32 mouse cellular contexts compared by ENCODE assay signal in the genomic region with DNA sequence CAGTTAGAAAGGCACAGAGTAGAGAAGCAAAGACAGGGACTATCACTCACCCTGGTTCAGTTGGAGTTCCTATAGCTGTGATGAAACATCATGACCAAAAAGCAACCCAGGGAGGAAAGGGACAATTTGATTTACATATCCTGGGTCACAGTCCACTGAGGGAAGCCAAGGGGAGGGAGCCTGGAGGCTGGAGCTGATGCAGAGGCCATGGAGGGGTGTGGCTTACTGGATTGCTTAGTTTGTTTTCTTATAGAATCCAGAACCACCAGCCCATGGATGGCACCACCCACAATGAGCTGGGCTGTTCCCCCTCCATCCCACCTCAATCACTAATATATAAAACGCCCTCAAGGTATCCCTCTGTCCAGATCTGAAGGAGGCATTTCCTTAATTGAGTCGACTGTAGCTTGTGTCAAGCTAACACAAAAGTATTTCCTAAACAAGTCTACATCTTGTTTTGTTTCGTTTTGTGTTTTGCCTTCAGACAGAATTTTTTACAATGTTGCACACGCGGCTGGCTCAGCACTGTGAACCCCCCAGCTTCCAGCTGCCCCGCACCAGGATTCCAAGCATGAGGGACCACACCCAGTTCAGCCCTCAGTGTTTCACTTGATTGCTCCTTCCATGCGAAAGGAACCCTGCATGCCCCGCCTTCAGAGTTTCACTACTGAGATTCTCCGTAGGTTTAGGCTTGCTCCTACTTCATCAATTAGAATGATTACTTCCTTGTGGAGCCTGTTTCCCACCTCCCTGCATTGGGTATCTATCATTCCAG.
DNase-seq lines count a peak whose midpoint lies in the region; ATAC-seq and TF ChIP-seq lines count a peak whose summit lies in the region.
"Had no signal": no experiment of that assay in that cellular context is flagged by ENCODE, and none has a peak within 500 bp of the region (broad histone marks: within the 10 kb centered on the region; RNA-seq: fewer than 3 reads in every experiment).

No protein-coding gene starts in this region.

- WGBS in kidney, embryonic 16.5 days, result 56% methylated on average over 9 of the region's 9 CpGs
- 41% methylated on average over 9 of the region's 9 CpGs for WGBS in small intestine, adult 2 months

- H3K4me3 ChIP-seq in kidney, embryonic 16.5 days (ENCODE audit: low read length), result no peak overlapping the region
- H3K4me3 ChIP-seq in small intestine, adult 2 months (ENCODE audit: low read depth, low read length), result peak overlapping the region; percentile 26; the same call in 1 of the 2 replicates
- H3K4me3 ChIP-seq: embryonic facial prominence, embryonic 10.5 days; embryonic facial prominence, embryonic 15.5 days; forebrain, embryonic 12.5 days; hindbrain, embryonic 10.5 days; hindbrain, embryonic 15.5 days; limb, embryonic 12.5 days; neural tube, embryonic 15.5 days had no signal

- TF ChIP-seq CTCF in small intestine, adult 2 months (IDR thresholded peaks at IDR 0.05; ENCODE audit: extremely low read depth, insufficient read length, insufficient replicate concordance, low read depth, low read length), result no peak

- no peak for DNase-seq in kidney, postnatal 25 days
- peak; percentile 63 for DNase-seq in testis, postnatal 14 days (ENCODE audit: low spot score)
- no peak for DNase-seq in testis, postnatal 10 days (ENCODE audit: low spot score)
- peak; percentile 62 for DNase-seq in ZHBTc4 (ENCODE audit: low read depth, low spot score)
- DNase-seq in left cerebral cortex, adult 9 months (ENCODE audit: low spot score in 2 of 2), result no peak
- no peak for DNase-seq in right cerebral cortex, adult 18-20 months
- DNase-seq: adrenal gland, postnatal 25 days; cerebellum, adult 2 months; cerebellum, postnatal 14 days; forebrain, postnatal 0 days; gastrocnemius, postnatal 14 days; heart, postnatal 14 days; lung, adult 2 months; lung, postnatal 10 days; midbrain, embryonic 14.5 days; retina, postnatal 1 day; right cerebral cortex, postnatal 25 days; spleen, adult 18-20 months had no signal

- H3K9me3 ChIP-seq in kidney, embryonic 16.5 days (ENCODE audit: low read length), result peaks cover 6% of the 10 kb centered on the region; the same call in 1 of the 2 replicates
- H3K9me3 ChIP-seq: embryonic facial prominence, embryonic 15.5 days; hindbrain, embryonic 15.5 days; neural tube, embryonic 15.5 days had no signal

- no peaks in the 10 kb centered on the region for H3K27me3 ChIP-seq in kidney, embryonic 16.5 days (ENCODE audit: insufficient read depth, low read length)
- H3K27me3 ChIP-seq in small intestine, adult 2 months (ENCODE audit: control insufficient read depth, insufficient read depth, low read length), result no peaks in the 10 kb centered on the region
- H3K27me3 ChIP-seq: embryonic facial prominence, embryonic 15.5 days; hindbrain, embryonic 15.5 days; neural tube, embryonic 15.5 days; Patski had no signal

- TF ChIP-seq POLR2A in small intestine, adult 2 months (IDR thresholded peaks at IDR 0.05; ENCODE audit: low read depth, low read length), result no peak

- peak overlapping the region; percentile 41; the same call in 1 of the 2 replicates for H3K27ac ChIP-seq in kidney, embryonic 16.5 days (ENCODE audit: low read length)
- peak overlapping the region; percentile 34 for H3K27ac ChIP-seq in small intestine, adult 2 months (ENCODE audit: insufficient read depth, low read depth, low read length)
- H3K27ac ChIP-seq: embryonic facial prominence, embryonic 10.5 days; embryonic facial prominence, embryonic 15.5 days; forebrain, embryonic 12.5 days; hindbrain, embryonic 10.5 days; hindbrain, embryonic 15.5 days; limb, embryonic 12.5 days; macrophage; neural tube, embryonic 15.5 days had no signal

- peaks cover 7% of the 10 kb centered on the region; the same call in 1 of the 2 replicates for H3K4me1 ChIP-seq in kidney, embryonic 16.5 days (ENCODE audit: insufficient read depth, low read length)
- peaks cover 8% of the 10 kb centered on the region; the same call in 1 of the 2 replicates for H3K4me1 ChIP-seq in small intestine, adult 2 months (ENCODE audit: control insufficient read depth, insufficient read depth, insufficient read length, low read length)
- H3K4me1 ChIP-seq: hindbrain, embryonic 15.5 days; neural tube, embryonic 15.5 days had no signal

- ATAC-seq in kidney, embryonic 16.5 days (ENCODE audit: low FRiP score, low TSS enrichment), result peak; percentile 37
- ATAC-seq: CD4-positive, CD25-positive, alpha-beta regulatory T cell, adult 4 months; forebrain, postnatal 0 days; inflammation-experienced regulatory T-cells, adult 6 months; Patski had no signal

- H3K9ac ChIP-seq in kidney, embryonic 16.5 days (replicated peaks; ENCODE audit: low read length), result no peak overlapping the region
- H3K9ac ChIP-seq: embryonic facial prominence, embryonic 15.5 days; forebrain, embryonic 12.5 days; forebrain, postnatal 0 days; hindbrain, embryonic 15.5 days; limb, embryonic 12.5 days; neural tube, embryonic 15.5 days had no signal

- no peaks in the 10 kb centered on the region; the same call in 1 of the 2 replicates for H3K36me3 ChIP-seq in kidney, embryonic 16.5 days (ENCODE audit: insufficient read depth, low read length)
- H3K36me3 ChIP-seq in small intestine, adult 2 months (ENCODE audit: control insufficient read depth, insufficient read depth, low read length), result no peaks in the 10 kb centered on the region
- H3K36me3 ChIP-seq: embryonic facial prominence, embryonic 10.5 days; embryonic facial prominence, embryonic 15.5 days; forebrain, embryonic 12.5 days; hindbrain, embryonic 10.5 days; hindbrain, embryonic 15.5 days; limb, embryonic 12.5 days; neural tube, embryonic 15.5 days had no signal

- no peak overlapping the region for H3K4me2 ChIP-seq in kidney, embryonic 16.5 days (replicated peaks; ENCODE audit: low read depth, low read length)
- H3K4me2 ChIP-seq: embryonic facial prominence, embryonic 15.5 days; forebrain, embryonic 12.5 days; hindbrain, embryonic 15.5 days; limb, embryonic 12.5 days; liver, embryonic 11.5 days; neural tube, embryonic 15.5 days had no signal

Comparison
In these comparisons a context has a peak if more than half of its experiments do, and no peak if none do; other contexts are left out.
1. DNase-seq: peak in testis, postnatal 14 days (single experiment) and ZHBTc4 (single experiment); none in kidney, postnatal 25 days (0 of 2), testis, postnatal 10 days (single experiment), left cerebral cortex, adult 9 months (0 of 2) and right cerebral cortex, adult 18-20 months (single experiment).